Mouse (Mus musculus) gastrocnemius, postnatal 10 days (tissue): ENCODE measurements around the gene Gm8765. TPM values are rescaled to one million over a fixed set of nuclear protein-coding genes. Genes with fewer than 3 reads are reported as not detected.
"Not testable (repeated sequence)": the region's sequence is repeated elsewhere in the genome, so short reads cannot be mapped to it uniquely, and the experiment has no call there.

Experiments used
- DNase-seq: peaks from one replicate; pipeline ENCODE4 v3.0.0; 2021; ENCODE audit warnings: mixed read lengths
- long read RNA-seq, 2 experiments: library from polyadenylated mRNA; stranded (forward); transcript quantifications; one replicate each; pipeline ENCODE4 v2.0.0; 2021
- microRNA-seq, 2 experiments: library from miRNA; unstranded; fragments of <30 nt; microRNA quantifications; one replicate each; pipeline ENCODE4 v1.2.0; 2021
- total RNA-seq, 2 experiments: library from RNA; stranded (reverse); gene quantifications; 2 replicates each; pipeline ENCODE4 v1.2.3; 2021

The Gm8765 gene
- not detected for total RNA-seq
- long read RNA-seq, experiment 1: 0 reads
- long read RNA-seq, experiment 2: 0 reads

GRCm38 (mm10) chr13:50698012-50698411, at the start of gene Gm8765:
Gene Gm8765, plus strand, starts transcription at chr13:50698312.
- DNase-seq: not testable (repeated sequence)

- DNase-seq: not testable (repeated sequence)
Measured at GRCm38 (mm10) chr13:50648771-50649170, 49.3 kb upstream of the Gm8765 start.

DNA sequence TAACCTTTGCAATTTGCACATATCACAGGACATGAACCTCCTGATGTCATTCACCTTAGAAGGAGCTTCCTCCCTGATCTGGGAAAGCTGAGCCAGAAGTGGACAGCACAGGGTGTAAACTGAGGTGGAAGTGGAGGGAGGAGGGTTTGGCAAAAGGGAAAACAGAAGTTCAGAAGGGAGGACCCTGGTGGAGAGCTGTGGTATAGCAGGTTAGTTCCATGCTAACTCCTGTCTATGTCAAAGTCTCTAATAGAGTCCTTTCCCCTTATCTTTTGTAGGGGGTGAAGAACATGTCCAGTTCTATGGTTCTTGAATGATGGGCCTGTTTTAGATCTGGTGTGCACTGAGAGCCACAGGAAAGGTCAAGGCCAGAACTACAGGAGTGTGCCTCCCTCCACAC, 52.2 kb downstream of the Gm8765 start:
- not testable (repeated sequence) for DNase-seq

- no peak for DNase-seq
Measured at GRCm38 (mm10) chr13:50751732-50752131, 53.6 kb downstream of the Gm8765 start.

- not testable (repeated sequence) for DNase-seq
Measured at GRCm38 (mm10) chr13:50752961-50753360, 54.8 kb downstream of the Gm8765 start.

Small RNA genes within 50 kb of the gene (microRNA-seq; reads per million reads assigned to microRNA genes)
- 0 reads per million in 2 experiments for gene Gm23952

Other genes starting within 250 kb of the Gm8765 start
- gene Nutm2, start 231.0 kb upstream of the Gm8765 start, total RNA-seq: not detected
- gene Gm904, start 55.1 kb upstream of the Gm8765 start, total RNA-seq: not detected